Mouse (Mus musculus) adrenal gland, postnatal 4 days (tissue): ENCODE data around the gene Zfp777. TPM values are rescaled to one million over a fixed set of nuclear protein-coding genes. Genes with fewer than 3 reads are reported as not detected.

Experiments used
- DNase-seq, 2 experiments: peaks; one replicate each; pipeline ENCODE4 v3.0.0; 2021 to 2022; ENCODE audit warnings: low spot score in 2 of 2, mixed read lengths in 2 of 2
- long read RNA-seq, 2 experiments: library from polyadenylated mRNA; stranded (forward); transcript quantifications; one replicate each; pipeline ENCODE4 v2.0.0; 2021
- total RNA-seq, 2 experiments: library from RNA; stranded (reverse); gene quantifications; 2 replicates each; pipeline ENCODE4 v1.2.3; 2021

Zfp777 gene
- 10 to 100 TPM; 43.3 to 44.0 TPM for total RNA-seq
- long read RNA-seq, experiment 1, transcript Zfp777-202 (6 exons, 3,111 nt), result major isoform, 14 of 29 reads
- long read RNA-seq, experiment 1, partial matches to known transcripts, result 3 of 29 reads
- long read RNA-seq, experiment 1, other reads (novel, unspliced or antisense), result 11 of 29 reads
- long read RNA-seq, experiment 2, transcript Zfp777-202 (6 exons, 3,111 nt), result major isoform, 29 of 76 reads
- long read RNA-seq, experiment 2, partial matches to known transcripts, result 16 of 76 reads
- long read RNA-seq, experiment 2, other reads (novel, unspliced or antisense), result 27 of 76 reads

DNA sequence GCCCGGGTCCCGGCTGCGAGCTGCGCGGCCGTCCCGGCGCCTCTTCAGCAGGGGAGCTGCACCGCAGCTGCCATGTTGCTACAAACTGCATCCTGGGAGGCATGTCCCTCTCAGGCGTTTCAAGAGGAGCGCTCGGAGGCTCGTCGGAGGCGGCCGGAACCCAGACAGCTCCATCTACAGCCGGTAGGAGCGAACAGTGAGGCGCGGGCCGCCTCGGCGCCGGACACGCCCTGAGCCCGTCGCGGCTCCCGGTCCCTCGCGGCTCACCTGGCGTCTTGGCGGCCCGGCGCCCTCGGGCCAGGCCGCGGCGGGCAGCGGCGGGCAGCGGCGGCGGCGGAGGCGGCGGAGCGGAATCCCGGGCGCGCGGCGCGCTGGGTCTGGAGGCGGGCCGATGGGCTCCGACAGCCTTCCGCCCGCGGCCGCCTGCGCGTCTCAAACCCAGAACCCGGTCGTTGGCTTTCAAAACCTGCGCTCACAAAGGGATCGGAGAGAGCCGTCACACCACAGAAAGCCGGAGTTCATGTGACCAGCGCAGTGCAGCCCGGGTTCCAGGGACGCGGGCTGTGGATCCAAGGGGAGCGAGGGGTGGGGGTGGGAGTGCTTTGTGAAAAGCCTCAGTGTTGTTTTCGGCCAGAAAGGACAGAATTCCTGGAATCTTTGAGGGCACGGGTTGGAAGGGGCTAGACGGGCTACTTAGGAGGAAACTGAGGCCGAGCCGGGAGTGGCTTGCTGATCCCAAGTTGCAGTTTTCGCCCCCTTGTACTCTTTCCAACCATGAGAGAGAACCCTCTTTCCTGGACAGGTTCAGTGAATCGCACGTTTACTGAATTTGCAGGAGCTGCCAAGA, at the start of gene Zfp777:
TSS of gene Zfp777 (minus strand) at position 486 of the 847 bp plus-strand sequence.
- DNase-seq, result peak; percentile 61 to 70

DNA sequence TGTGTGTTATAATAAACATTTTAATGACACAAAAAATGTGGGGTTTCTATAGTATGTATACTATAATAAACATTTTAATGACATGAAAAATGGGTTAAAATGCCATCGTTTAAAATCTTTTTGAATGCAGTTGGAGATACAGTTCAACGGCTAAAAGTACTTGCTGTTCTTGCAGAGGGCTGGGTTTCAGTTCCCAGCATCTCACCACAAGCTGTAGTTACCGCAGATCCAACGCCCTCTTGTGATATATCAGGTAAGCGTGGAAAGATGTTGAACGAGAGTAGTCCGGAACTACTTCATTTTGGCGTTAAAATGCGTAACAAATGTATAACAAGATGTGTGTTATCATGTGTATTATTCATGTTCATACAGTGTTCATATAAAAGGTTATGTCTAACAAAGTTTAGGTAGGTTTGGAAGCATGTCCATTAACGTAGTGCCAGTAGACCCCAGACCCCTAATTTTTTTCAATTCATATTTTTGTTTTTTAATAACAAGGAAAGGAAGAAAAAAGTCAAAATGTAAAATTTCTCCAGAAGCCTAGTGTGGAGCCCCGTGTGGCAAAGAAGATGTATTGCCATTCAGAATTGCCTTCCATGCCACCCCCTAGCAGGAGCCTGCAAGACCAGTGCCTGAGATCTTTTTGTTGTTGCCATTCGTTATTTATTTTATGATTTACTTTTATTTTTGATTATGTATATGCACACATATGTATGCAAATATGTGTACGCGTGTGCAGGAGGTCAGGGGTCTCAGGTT, 38.4 kb upstream of the Zfp777 start:
- DNase-seq, result no peak

DNA sequence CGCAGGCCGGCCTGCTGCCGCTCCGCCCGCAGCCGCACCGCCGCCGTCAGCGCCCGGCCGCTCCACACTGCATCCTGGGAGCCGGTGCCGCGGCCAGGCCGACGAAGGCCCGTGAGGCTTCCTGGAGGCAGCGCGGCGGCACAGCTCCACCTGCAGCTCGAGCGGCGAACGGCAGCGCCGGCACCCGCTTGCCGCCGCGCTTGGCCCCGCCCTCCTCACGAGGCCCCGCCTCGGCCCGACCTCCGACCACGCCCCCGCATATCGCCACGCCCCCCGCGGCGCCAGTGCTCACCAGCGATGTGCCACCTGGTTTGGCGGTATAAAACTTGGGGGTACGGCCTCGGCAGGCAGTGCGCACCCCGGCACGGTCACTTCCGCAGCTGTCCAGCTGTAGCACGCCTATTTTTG, 37.8 kb upstream of the Zfp777 start, which contains the start of gene Zfp746:
TSS of gene Zfp746 (minus strand) at position 123 of the 408 bp plus-strand sequence.
- DNase-seq, result peak; percentile 78 to 93

DNA sequence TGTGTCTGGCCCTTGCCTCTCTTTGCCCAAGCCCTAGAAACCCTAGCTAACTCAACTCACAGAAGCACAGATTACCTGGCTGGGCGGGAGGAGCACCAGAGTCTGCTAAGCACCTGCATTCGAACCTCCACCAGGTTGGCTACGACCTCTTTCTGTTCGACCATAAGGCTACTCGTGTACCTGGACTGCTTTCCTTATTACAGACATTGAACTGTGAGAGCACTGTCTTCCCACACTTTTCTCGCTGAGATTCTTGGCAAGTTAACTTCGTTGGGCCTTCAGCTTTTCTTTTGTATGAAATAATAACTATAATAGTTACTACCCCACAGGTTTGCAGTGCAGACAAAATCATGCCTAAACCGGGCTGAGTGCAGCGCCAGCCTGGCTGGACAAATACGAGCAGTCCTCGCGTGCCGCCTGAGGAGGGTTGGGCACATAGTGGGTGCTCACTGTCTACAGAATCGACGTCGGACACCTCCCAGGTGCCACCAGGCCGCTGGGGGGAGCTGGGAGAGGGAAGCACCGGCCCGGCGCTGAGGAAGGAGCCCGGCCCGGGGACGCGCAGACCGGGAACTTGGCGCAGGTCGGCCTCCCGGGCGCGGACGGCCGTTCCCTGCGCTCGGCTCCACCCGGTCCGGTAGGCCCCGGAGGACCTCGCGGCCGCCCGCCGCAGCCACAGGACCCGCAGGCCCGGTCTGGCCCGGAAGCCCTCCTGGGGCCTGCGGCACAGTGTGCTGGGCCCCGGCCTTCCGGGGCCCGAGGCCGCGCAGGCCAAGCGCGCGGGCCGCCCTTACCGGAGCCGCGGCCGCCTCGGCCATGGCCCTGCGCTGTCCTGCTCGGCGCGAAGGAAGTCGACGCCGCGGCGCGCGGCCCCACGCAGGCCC, 37.1 kb upstream of the Zfp777 start:
- DNase-seq, result peak; percentile 30 to 53

DNA sequence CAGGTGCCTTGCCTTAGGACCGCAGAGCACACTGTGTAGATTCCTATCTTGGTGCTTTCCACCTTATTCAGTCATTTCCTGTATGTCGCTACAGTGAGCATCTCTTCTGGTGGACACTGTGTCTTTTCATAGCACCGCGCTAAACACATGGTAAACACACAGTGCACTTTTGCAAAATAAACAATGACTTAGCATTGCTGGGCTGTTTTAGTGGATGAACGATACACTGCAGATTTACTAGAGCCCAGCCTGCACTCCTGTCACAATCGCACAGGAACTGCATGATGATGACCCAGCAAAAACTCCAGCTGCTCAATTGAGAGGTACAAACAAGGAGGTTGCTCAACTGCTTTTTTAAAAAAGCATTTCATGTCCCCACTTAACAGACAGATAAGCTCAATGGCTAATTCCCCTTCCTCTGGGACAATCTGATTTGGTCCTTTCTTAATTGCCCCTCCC, 35.1 kb upstream of the Zfp777 start:
- no peak for DNase-seq

DNA sequence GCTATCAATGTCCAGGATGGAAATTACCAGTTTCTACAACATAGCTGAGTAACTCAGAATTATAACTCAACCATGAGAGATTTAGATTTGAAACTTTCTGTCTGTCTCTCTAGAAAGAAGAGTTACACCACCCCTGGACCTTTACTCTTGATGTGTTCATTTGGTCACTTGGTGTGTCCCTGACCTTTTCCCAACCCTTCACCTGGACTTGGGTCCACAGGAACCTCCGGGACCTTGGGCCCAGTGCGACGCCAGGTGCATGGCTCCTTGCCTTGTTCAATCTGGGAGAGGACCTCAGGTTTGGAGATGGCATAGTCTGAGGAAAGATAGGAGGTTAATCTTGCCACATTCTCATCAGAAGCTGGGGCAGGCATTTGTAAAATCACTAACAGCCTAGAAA, 33.2 kb upstream of the Zfp777 start:
- DNase-seq, result no peak

DNA sequence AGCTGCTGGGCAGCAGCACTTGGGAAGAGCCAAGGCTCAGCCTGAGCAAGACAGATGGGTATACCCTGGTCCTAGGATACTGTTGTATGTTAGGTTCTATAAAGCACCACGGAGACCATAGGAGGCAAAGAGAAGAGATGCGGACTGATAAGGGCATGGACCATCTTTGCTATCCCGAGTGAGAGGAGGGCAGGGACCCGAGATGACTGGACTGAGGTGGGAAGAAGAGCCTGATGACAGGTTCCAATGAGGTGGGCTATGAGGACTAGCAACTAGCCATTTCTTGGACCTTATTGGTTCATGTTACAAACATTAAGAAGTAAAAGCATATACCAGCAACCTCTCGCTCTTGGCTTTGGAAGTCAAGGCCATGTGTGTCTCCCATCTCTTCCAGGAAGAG, 32.3 kb upstream of the Zfp777 start:
- no peak for DNase-seq

DNA sequence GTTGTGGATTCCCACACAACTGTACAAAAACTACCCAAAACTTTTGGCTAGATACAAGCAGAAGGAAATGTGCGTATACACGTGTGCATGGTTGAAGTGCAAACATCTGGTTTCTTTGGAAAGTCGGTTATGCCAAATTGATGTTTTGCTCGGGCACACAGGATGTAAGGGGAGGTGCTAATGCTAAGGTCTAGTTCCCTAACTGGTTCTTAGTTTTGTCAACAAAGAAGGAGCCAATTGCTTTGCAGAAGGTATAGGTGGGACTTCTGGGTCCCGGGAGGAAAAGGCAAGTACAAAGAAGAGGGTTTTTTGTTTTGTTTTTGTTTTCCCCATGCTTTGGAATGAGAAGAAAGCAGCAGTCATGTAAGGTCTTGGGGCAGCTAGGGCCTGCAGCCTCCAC, 24.6 kb upstream of the Zfp777 start:
- DNase-seq, result no peak

DNA sequence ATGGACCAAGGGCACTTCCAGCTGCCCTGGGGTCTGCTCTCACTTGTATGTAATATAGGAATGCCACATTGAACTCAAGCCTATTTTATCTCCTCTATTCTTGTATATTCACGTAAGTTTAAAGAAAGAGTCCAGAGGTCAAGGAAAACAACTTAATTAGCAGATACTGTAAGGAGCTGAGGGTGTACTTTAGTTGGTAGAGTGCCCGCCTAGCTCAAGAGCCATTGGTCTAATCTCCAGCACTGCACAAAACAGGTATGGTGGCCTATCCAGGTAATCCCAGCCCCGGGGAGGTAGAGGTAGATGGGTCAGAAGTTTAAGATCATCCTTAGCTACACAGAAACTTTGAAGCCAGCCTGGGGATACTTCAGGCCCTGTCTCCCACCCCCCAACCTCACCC, 18.8 kb upstream of the Zfp777 start:
- no peak for DNase-seq

DNA sequence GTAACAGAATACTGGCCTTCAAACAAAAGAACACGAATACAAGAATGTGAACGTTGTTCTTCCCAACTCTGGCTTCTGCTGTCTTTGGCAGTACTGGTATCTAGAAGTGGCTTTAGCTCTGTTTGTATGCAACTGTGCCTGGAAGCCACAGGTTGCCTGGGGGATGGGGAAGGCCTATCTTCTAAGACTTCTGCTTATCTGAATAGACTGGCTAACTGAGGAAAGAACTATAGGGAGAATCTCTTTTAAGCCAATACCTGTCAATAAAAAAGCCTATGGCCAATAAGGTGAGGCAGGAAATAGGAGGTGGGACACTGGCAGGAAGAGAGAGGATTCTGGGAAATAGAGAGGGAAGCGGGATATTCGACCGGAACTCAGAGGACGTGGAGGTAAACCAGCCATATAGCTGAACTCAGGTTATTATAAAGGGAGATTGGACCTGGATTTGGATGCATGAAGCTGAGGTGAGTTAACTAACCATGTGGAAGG, 16.9 kb upstream of the Zfp777 start:
- no peak for DNase-seq

DNA sequence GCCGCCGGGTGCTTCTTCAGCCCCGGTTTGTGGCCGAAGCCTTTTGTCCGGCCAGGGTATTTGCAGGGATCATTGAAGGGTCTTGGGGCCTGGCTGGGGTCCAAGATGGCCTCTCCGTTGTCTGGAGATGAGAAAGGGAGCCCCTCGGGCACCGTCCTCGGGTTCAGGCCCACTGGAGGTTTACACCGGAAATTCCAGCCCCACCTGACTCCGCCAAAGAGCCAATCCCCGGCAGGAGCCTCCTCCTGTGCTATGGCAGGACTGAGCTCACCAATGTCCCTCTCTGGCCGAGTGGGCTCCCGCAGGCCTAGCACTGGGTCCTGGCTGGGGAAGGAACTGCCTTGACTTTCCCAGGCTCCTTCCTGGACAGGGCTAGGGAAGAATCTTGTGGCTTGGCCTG, 15.7 kb upstream of the Zfp777 start:
- no peak for DNase-seq

DNA sequence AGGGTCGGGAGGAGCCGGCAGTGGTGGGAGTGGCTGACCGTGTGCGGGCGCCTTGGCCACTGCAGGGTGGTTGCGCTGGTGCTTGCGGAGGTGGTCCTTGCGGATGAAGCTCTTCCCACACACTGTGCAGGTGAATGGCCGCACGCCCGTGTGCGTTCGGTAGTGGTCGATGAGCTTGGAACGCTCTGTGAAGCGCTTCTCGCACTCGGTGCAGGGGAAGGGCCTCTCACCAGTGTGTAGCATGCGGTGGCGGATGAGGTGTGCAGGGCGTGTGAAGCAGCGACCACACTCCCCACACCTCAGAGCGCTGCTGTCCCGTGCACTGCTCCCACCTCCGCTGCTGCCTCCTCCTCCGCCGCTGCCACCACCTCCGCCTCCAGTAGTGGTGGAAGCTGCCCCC, 15.2 kb upstream of the Zfp777 start:
- no peak for DNase-seq

DNA sequence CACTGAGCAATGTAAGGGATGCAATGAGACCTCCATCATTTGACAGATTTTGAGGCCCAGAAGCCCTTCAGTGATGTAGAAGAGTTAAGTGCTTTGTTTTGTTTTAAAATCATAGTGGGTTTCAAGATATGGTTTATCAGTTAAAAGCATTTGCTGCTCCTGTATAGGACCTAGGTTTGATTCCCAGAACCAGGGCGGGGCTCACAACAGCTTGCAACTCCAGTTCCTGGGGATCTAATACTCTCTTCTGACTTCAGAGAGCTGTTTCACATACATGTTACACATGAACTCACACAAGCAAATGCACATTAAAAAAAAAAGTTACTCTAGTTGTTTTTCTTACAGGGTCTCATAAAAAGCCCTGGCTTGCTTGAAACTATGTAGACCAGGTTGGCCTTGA, 12.2 kb upstream of the Zfp777 start:
- no peak for DNase-seq

DNA sequence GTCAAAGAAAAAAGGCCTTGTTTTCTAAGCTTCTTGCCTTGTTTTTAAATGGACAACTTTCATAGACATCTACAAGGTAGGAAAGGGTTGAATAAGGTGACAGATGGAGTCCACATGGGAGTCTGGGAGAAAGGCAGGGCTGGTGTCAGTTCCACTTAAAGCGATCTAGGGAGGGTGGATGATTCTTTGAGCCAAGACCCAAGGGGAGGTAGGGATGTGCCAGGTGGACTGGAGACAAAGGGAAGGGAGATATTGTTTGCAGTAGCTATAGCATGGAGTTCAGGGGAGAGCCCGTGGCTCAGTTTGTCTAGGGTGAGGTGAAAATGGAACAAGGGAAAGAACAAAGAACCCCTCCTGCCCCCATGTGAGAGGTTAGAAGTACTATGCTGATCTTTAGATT, 11.7 kb upstream of the Zfp777 start:
- DNase-seq, result no peak

DNA sequence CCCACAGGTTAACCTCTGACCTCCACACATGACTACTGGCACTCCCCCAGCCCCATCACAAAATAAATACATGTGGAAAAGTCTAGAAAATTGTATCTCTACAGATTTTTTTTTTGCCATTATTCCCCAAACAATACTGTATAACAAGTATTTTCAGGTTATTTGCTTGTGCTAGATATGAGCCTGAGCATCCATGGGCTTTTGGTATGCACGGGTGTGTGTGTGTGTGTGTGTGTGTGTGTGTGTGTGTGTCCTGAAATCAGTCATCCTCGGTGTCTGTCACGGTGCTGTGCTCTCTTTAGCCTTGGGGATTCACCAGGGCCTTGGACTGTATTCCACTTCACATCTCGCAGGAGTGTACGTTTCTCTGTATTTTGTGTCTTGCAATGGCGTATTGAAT, 3.4 kb upstream of the Zfp777 start:
- no peak for DNase-seq

DNA sequence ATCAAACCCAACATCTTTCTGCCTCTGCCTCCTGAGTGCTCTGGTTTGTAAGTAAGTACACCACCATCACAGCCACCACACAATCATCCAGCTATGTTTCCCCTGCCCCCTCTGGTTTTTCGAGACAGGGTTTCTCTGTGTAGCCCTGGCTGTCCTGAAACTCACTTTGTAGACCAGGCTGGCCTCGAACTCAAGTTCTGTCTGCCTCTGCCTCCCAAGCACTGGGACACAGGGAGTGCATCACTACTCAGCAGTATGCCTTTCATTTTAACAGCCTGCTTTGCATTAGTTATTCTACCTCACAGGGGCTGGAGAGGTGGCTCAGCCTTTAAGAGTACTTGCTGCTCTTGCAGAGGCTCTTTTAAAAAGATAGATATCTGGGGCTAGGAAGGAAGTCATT, 3.0 kb upstream of the Zfp777 start:
- no peak for DNase-seq

DNA sequence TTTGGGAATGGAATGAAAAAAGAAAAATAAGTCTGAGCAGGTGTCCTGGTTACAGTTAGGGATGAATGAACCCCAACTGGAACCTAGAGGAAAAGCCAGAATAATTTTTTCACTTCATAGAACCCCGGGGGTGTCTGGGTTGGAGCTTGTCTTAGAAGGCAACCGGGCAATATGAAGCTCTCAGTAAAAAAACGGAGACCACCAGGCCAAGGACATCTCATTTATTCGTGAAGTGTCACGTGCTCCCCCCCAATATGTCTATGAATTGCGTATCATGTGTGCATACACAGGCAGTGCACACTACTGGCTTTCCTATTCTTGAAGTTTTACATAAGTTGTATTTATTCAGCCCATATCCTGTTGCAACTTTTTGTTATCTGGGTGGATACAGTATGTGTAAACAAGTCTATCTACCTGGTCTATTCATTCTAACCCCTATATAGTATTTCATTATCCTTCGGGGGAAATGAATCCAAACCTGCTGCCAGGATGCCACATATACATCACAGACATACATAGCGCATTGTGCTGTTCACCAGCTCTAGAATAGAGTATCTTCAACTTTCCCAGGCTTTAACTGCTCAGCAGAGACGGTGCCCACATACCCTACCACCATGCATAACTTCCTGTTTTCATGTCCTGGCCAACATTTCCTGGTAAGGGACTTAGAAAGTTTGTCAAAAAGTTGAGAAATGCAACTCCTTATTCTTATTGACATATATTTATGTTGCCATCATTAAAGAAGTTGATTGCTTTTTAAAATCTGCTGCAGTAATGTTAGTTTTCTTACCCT, 758 bp upstream of the Zfp777 start:
- DNase-seq, result no peak

DNA sequence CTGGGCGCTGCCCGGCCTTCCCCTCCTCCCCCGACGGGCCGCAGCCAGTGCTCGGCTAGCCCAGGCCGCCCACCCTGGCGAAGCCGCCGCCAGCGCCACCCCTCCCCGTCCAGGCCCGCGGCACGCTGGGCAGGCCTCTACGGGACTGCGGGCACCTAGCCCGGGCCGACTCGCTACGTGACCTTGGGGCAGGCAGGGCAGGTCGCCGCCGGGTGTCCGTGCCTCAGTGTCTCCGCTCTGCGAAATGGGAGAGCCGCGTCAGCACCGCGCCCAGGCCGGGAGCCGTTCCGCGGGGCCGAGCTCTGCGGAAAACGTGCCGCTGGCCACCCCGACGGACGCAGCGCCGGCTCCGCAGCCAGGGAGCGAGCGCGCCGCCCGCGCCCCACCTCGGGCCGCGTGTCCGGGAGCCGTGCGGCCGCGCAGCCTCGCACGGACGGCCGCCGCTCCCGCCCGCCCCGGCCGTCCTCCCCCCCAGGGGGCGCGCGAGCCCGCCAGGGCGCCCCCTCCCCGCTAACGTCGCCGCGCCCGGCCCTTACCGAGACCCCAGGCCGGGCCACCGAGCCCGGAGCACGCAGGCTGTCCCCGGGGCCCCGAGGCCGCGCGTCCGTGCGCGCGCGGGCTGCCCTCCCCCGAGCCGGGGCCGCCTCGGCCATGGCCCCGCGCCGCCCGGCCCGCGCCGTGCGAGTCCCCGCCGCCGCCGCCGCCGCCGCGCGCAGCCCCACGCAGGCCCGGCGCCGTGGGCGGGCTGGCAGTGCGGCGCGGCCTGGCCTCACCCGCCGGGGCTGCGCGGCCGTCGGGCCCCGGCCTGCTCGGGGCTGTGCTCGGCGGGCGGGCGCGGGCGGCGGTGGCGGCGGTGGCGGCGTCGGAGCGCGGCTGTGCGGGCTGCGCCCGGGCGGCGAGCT, 1.0 kb downstream of the Zfp777 start:
- DNase-seq, result peak in 1 of 2 experiments; percentile 32

DNA sequence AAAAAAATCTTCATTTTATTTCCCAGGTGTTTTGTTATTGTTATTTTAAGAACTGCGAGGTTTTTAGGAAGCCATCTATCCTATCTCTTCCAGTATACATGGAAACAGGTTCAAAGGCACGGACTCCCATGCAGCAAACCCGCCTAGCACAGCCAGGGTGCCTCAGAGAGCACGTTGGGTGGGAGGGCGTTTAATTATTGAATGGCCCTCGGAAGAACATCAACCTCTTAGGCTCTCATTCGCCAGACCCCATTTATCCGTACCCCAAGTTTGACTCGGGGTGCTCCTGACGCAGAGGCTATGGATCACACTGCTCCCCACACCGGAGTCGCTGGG, 1.6 kb downstream of the Zfp777 start:
- DNase-seq, result no peak
